Mouse (Mus musculus) intestine, postnatal 0 days (tissue): Measurements from ENCODE around the gene Vamp1. TPM values are rescaled to one million over a fixed set of nuclear protein-coding genes. Genes with fewer than 3 reads are reported as not detected.

Experiments used
- ATAC-seq: fragments of 200-750 bp; cut with Nextera tagmentation; 2 replicates; pipeline ENCODE4 v1.8.0; 2017; ENCODE audit warnings: mild to moderate bottlenecking, moderate TSS enrichment, moderate library complexity
- H3K27ac ChIP-seq: fragments of 300-500 bp; sonication (generic); 2 replicates; pipeline ENCODE4 v1.5.1; 2014; ENCODE audit warnings: mild to moderate bottlenecking, low read depth, low read length, moderate library complexity
- H3K27me3 ChIP-seq: fragments of 300-500 bp; sonication (generic); replicated peaks from 2 replicates; pipeline ENCODE4 v1.6.1; 2014; ENCODE audit warnings: low read length, mixed read lengths; ENCODE audit not compliant: control insufficient read depth, insufficient read depth
- H3K36me3 ChIP-seq: fragments of 300-500 bp; sonication (generic); 2 replicates; pipeline ENCODE4 v1.6.1; 2014; ENCODE audit warnings: mild to moderate bottlenecking, moderate library complexity; ENCODE audit not compliant: control insufficient read depth, insufficient read depth
- H3K4me1 ChIP-seq: fragments of 300-500 bp; sonication (generic); replicated peaks from 2 replicates; pipeline ENCODE4 v1.6.1; 2014; ENCODE audit warnings: antibody characterized with exemption, low read length, mixed read lengths; ENCODE audit not compliant: control insufficient read depth, insufficient read depth
- H3K4me2 ChIP-seq: fragments of 300-500 bp; sonication (generic); replicated peaks from 2 replicates; pipeline ENCODE4 v1.6.1; 2014; ENCODE audit warnings: low read depth, mild to moderate bottlenecking, moderate library complexity
- H3K4me3 ChIP-seq: fragments of 300-500 bp; sonication (generic); 2 replicates; pipeline ENCODE4 v1.5.1; 2014; ENCODE audit warnings: low read depth, low read length
- H3K9ac ChIP-seq: fragments of 300-500 bp; sonication (generic); 2 replicates; pipeline ENCODE4 v1.6.1; 2014; ENCODE audit warnings: mild to moderate bottlenecking, low read depth, low read length
- H3K9me3 ChIP-seq: fragments of 300-500 bp; sonication (generic); 2 replicates; pipeline ENCODE4 v1.6.1; 2016; ENCODE audit warnings: mixed run types; ENCODE audit not compliant: control insufficient read depth
- CTCF ChIP-seq: sonication (generic); IDR thresholded peaks from 2 replicates; pipeline ENCODE4 v1.5.1; 2016; ENCODE audit warnings: low read depth, mild to moderate bottlenecking, control low read depth, antibody characterized with exemption, moderate library complexity
- WGBS: fragments of 180-500 bp; shearing (Covaris S2); extraction: QIAGEN DNeasy Blood & Tissue Kit; methylation state at CpG from one replicate; pipeline ENCODE4 v1.1.7; 2014; 5-methylcytosine and 5-hydroxymethylcytosine counted together
- polyA plus RNA-seq: library from polyadenylated mRNA; unstranded; fragments of >200 nt; fragmentation: Nextera tagmentation; extraction: Ambion mirVana; gene quantifications from 2 replicates; pipeline ENCODE4 v1.2.1, GENCODE M21; 2015

Gene Vamp1
- polyA plus RNA-seq, 1 experiment from 2014 or later: 2.7 TPM

GRCm38 (mm10) chr6:125172474-125172873 is 42.9 kb upstream of the Vamp1 start:
- Histone ChIP-seq H3K27ac (no peak overlapping the region), H3K36me3 (peaks cover 95% of the 10 kb centered on the region), H3K4me1 (0 out of 2 replicates have a peak, but pooled peaks cover under 1% of the 10 kb centered on the region), H3K4me3 (no peak overlapping the region), H3K27me3 (no peaks in the 10 kb centered on the region), H3K9ac (no peak overlapping the region), H3K9me3 (no peaks in the 10 kb centered on the region), H3K4me2 (no peak overlapping the region)
- 54% methylated on average over 2 of the region's 2 CpGs for WGBS
- no peak for TF ChIP-seq CTCF
- no peak for ATAC-seq

GRCm38 (mm10) chr6:125173256-125173655 is 42.1 kb upstream of the Vamp1 start:
- no peak for TF ChIP-seq CTCF
- Histone ChIP-seq H3K9me3 (no peaks in the 10 kb centered on the region), H3K4me3 (no peak overlapping the region), H3K4me2 (no peak overlapping the region), H3K9ac (no peak overlapping the region), H3K4me1 (no peaks in the 10 kb centered on the region), H3K36me3 (peaks cover 96% of the 10 kb centered on the region), H3K27ac (no peak overlapping the region), H3K27me3 (no peaks in the 10 kb centered on the region)
- ATAC-seq: no peak
- 93% methylated on average over 7 of the region's 7 CpGs for WGBS

- Histone ChIP-seq H3K4me1 (no peaks in the 10 kb centered on the region), H3K9ac (no peak overlapping the region), H3K27ac (no peak overlapping the region), H3K9me3 (no peaks in the 10 kb centered on the region), H3K4me2 (no peak overlapping the region), H3K4me3 (no peak overlapping the region), H3K27me3 (no peaks in the 10 kb centered on the region), H3K36me3 (peaks cover 94% of the 10 kb centered on the region)
- TF ChIP-seq CTCF: no peak
- 91% methylated on average over 5 of the region's 5 CpGs for WGBS
- no peak for ATAC-seq
Measured at GRCm38 (mm10) chr6:125175469-125175868, 39.9 kb upstream of the Vamp1 start.

- H3K9ac ChIP-seq: no peak overlapping the region
- H3K9me3 ChIP-seq: no peaks in the 10 kb centered on the region
- no peaks in the 10 kb centered on the region for H3K27me3 ChIP-seq
- H3K4me3 ChIP-seq: no peak overlapping the region
- H3K4me2 ChIP-seq: no peak overlapping the region
- H3K36me3 ChIP-seq: peaks cover 90% of the 10 kb centered on the region
- no peak overlapping the region for H3K27ac ChIP-seq
- 90% methylated on average over 7 of the region's 7 CpGs for WGBS
- ATAC-seq: no peak
- no peaks in the 10 kb centered on the region for H3K4me1 ChIP-seq
- no peak for TF ChIP-seq CTCF
Measured at GRCm38 (mm10) chr6:125179601-125180000, 35.8 kb upstream of the Vamp1 start.

- no peak for TF ChIP-seq CTCF
- no peak for ATAC-seq
- Histone ChIP-seq H3K4me2 (no peak overlapping the region), H3K4me1 (no peaks in the 10 kb centered on the region), H3K27ac (no peak overlapping the region), H3K36me3 (peaks cover 91% of the 10 kb centered on the region), H3K9me3 (no peaks in the 10 kb centered on the region), H3K9ac (no peak overlapping the region), H3K27me3 (no peaks in the 10 kb centered on the region), H3K4me3 (no peak overlapping the region)
- 82% methylated on average over 5 of the region's 5 CpGs for WGBS
Measured at GRCm38 (mm10) chr6:125182133-125182532, 33.2 kb upstream of the Vamp1 start.

GRCm38 (mm10) chr6:125186203-125186602 is 29.1 kb upstream of the Vamp1 start:
- peaks cover 72% of the 10 kb centered on the region for H3K36me3 ChIP-seq
- no peak for ATAC-seq
- WGBS: 93% methylated on average over 10 of the region's 10 CpGs

GRCm38 (mm10) chr6:125190816-125191215 is 24.5 kb upstream of the Vamp1 start:
- H3K4me1 ChIP-seq: no peaks in the 10 kb centered on the region
- no peak overlapping the region for H3K27ac ChIP-seq
- ATAC-seq: no peak
- H3K9me3 ChIP-seq: no peaks in the 10 kb centered on the region
- no peak for TF ChIP-seq CTCF
- peak overlapping the region; percentile 73 for H3K4me2 ChIP-seq
- H3K4me3 ChIP-seq: peak overlapping the region; percentile 71
- peaks cover 36% of the 10 kb centered on the region for H3K36me3 ChIP-seq
- H3K9ac ChIP-seq: peak overlapping the region; percentile 28
- H3K27me3 ChIP-seq: no peaks in the 10 kb centered on the region

More at GRCm38 (mm10) chr6:125186203-125186602, 29.1 kb upstream of the Vamp1 start:
- TF ChIP-seq CTCF: no peak
- no peaks in the 10 kb centered on the region for H3K27me3 ChIP-seq
- no peak overlapping the region for H3K27ac ChIP-seq
- no peak overlapping the region for H3K9ac ChIP-seq
- H3K4me1 ChIP-seq: no peaks in the 10 kb centered on the region
- no peak overlapping the region for H3K4me3 ChIP-seq
- no peak overlapping the region for H3K4me2 ChIP-seq
- H3K9me3 ChIP-seq: no peaks in the 10 kb centered on the region
